Mouse (Mus musculus) CD4-positive, CD25-positive, alpha-beta regulatory T cell, adult 2 months (primary cell): ENCODE measurements around the gene Zdhhc5.
"Not testable (repeated sequence)": the region's sequence is repeated elsewhere in the genome, so short reads cannot be mapped to it uniquely, and the experiment has no call there.

ENCODE experiments used
- DNase-seq: peaks from one replicate; pipeline ENCODE4 v3.0.0-alpha.2; 2012; ENCODE audit warnings: low read depth, low spot score

Gene Zdhhc5

GRCm38 (mm10) chr2:84695007-84695695, 19.8 kb downstream of the Zdhhc5 start:
- no peak for DNase-seq

GRCm38 (mm10) chr2:84690050-84690449, 24.9 kb downstream of the Zdhhc5 start:
- DNase-seq, result no peak

- no peak for DNase-seq
These were observed 26.7 kb downstream of the Zdhhc5 start for GRCm38 (mm10) chr2:84688080-84688844.

GRCm38 (mm10) chr2:84682605-84683183, 32.3 kb downstream of the Zdhhc5 start:
- no peak for DNase-seq

GRCm38 (mm10) chr2:84679016-84679415, 36.0 kb downstream of the Zdhhc5 start, which contains the start of gene Tmx2:
Tmx2 (minus strand) TSS chr2:84679140.
- DNase-seq, result peak; percentile 24

GRCm38 (mm10) chr2:84677968-84678880, 36.8 kb downstream of the Zdhhc5 start, which contains the start of the genes Gm28635 and Med19:
Gm28635 (minus strand) TSS chr2:84678041.
Med19 (plus strand) TSS chr2:84678402.
- DNase-seq, result peak; percentile 98

GRCm38 (mm10) chr2:84677270-84677967, 37.6 kb downstream of the Zdhhc5 start:
- DNase-seq, result no peak

GRCm38 (mm10) chr2:84671535-84671934, 43.4 kb downstream of the Zdhhc5 start:
- not testable (repeated sequence) for DNase-seq

- peak; percentile 92 for DNase-seq
These were observed 44.4 kb downstream of the Zdhhc5 start, which contains the start of gene Selenoh for GRCm38 (mm10) chr2:84670569-84670933. Selenoh (minus strand) TSS chr2:84670770.

GRCm38 (mm10) chr2:84669828-84670568, 45.0 kb downstream of the Zdhhc5 start:
- DNase-seq, result peak; percentile 51

GRCm38 (mm10) chr2:84666081-84666480, 48.9 kb downstream of the Zdhhc5 start:
- DNase-seq, result no peak

GRCm38 (mm10) chr2:84662866-84663265, 52.1 kb downstream of the Zdhhc5 start:
- peak; percentile 76 for DNase-seq

GRCm38 (mm10) chr2:84660253-84660652, 54.7 kb downstream of the Zdhhc5 start:
- peak; percentile 81 for DNase-seq

- DNase-seq, result no peak
These were observed 56.2 kb downstream of the Zdhhc5 start, which contains the start of gene Btbd18 for GRCm38 (mm10) chr2:84658806-84659205. Btbd18 (plus strand) TSS chr2:84659079.

- no peak for DNase-seq
These were observed 59.1 kb downstream of the Zdhhc5 start for GRCm38 (mm10) chr2:84655864-84656263.

- DNase-seq, result no peak
These were observed 61.6 kb downstream of the Zdhhc5 start for GRCm38 (mm10) chr2:84653354-84653753.

GRCm38 (mm10) chr2:84650464-84651195, 64.3 kb downstream of the Zdhhc5 start, which contains the start of gene Ctnnd1:
Ctnnd1 (minus strand) TSS chr2:84650765.
- DNase-seq, result peak; percentile 22

GRCm38 (mm10) chr2:84649674-84650073, 65.3 kb downstream of the Zdhhc5 start:
- no peak for DNase-seq

GRCm38 (mm10) chr2:84648369-84648768, 66.6 kb downstream of the Zdhhc5 start:
- DNase-seq, result no peak
